Mouse (Mus musculus) hindbrain, embryonic 12.5 days (tissue): ENCODE measurements at regions not wholly inside any gene's neighbourhood (a gene's known extent, or its start where the extent isn't known, plus 50 kb on each side); places are given as distances from the start of the nearest gene placed in this dataset.
"Not testable (repeated sequence)": the region's sequence is repeated elsewhere in the genome, so short reads cannot be mapped to it uniquely, and the experiment has no call there.

Experiments
- ATAC-seq: fragments of 200-750 bp; cut with Nextera tagmentation; 2 replicates; pipeline ENCODE4 v1.8.0; 2017; ENCODE audit warnings: moderate TSS enrichment; ENCODE audit not compliant: low FRiP score
- H3K27ac ChIP-seq: fragments of 300-500 bp; sonication (generic); 2 replicates; pipeline ENCODE4 v1.5.1; 2016; ENCODE audit warnings: mild to moderate bottlenecking
- H3K27me3 ChIP-seq: fragments of 300-500 bp; sonication (generic); 2 replicates; pipeline ENCODE4 v1.6.1; 2016; ENCODE audit warnings: mild to moderate bottlenecking
- H3K36me3 ChIP-seq: fragments of 300-500 bp; sonication (generic); 2 replicates; pipeline ENCODE4 v1.6.1; 2016; ENCODE audit warnings: mild to moderate bottlenecking
- H3K4me1 ChIP-seq: fragments of 300-500 bp; sonication (generic); 2 replicates; pipeline ENCODE4 v1.6.1; 2016
- H3K4me2 ChIP-seq: fragments of 300-500 bp; sonication (generic); replicated peaks from 2 replicates; pipeline ENCODE4 v1.6.1; 2016; ENCODE audit warnings: mild to moderate bottlenecking
- H3K4me3 ChIP-seq: fragments of 300-500 bp; sonication (generic); 2 replicates; pipeline ENCODE4 v1.5.1; 2016; ENCODE audit warnings: mild to moderate bottlenecking
- H3K9ac ChIP-seq: fragments of 300-500 bp; sonication (generic); 2 replicates; pipeline ENCODE4 v1.6.1; 2016; ENCODE audit warnings: mild to moderate bottlenecking, moderate library complexity
- H3K9me3 ChIP-seq: fragments of 300-500 bp; sonication (generic); replicated peaks from 2 replicates; pipeline ENCODE4 v1.6.1; 2016; ENCODE audit warnings: mild to moderate bottlenecking
- WGBS: fragments of 180-500 bp; shearing (Covaris S2); methylation state at CpG from one replicate; pipeline ENCODE4 v1.1.7; 2016; 5-methylcytosine and 5-hydroxymethylcytosine counted together

GRCm38 (mm10) chr2:22026794-22027193 is 200.5 kb upstream of the Myo3a start:
- H3K4me1 ChIP-seq: peaks cover 6% of the 10 kb centered on the region; the same call in 1 of the 2 replicates
- WGBS: 86% methylated on average over 1 of the region's 1 CpGs
- H3K36me3 ChIP-seq: no peaks in the 10 kb centered on the region
- H3K27ac ChIP-seq: no peak overlapping the region
- no peak overlapping the region for H3K4me3 ChIP-seq
- no peak overlapping the region for H3K9ac ChIP-seq
- no peak for ATAC-seq
- no peaks in the 10 kb centered on the region for H3K27me3 ChIP-seq
- no peak overlapping the region for H3K4me2 ChIP-seq
- no peaks in the 10 kb centered on the region for H3K9me3 ChIP-seq

- H3K9me3 ChIP-seq: no peaks in the 10 kb centered on the region
- no peaks in the 10 kb centered on the region for H3K27me3 ChIP-seq
- H3K4me2 ChIP-seq: no peak overlapping the region
- H3K4me3 ChIP-seq: no peak overlapping the region
- no peaks in the 10 kb centered on the region for H3K36me3 ChIP-seq
- ATAC-seq: peak; percentile 51; the same call in 1 of the 2 replicates
- 64% methylated on average over 1 of the region's 1 CpGs for WGBS
- H3K4me1 ChIP-seq: peaks cover 6% of the 10 kb centered on the region; the same call in 1 of the 2 replicates
- peak overlapping the region; percentile 77 for H3K27ac ChIP-seq
- H3K9ac ChIP-seq: no peak overlapping the region
These were observed 198.7 kb upstream of the Myo3a start for GRCm38 (mm10) chr2:22028569-22028968.

GRCm38 (mm10) chr2:22029022-22029803 is 198.1 kb upstream of the Myo3a start:
- Histone ChIP-seq H3K36me3 (no peaks in the 10 kb centered on the region), H3K9ac (no peak overlapping the region), H3K4me2 (no peak overlapping the region), H3K4me3 (no peak overlapping the region), H3K27me3 (no peaks in the 10 kb centered on the region), H3K4me1 (peaks cover 6% of the 10 kb centered on the region; the same call in 1 of the 2 replicates), H3K9me3 (no peaks in the 10 kb centered on the region), H3K27ac (peak overlapping the region; percentile 77)
- ATAC-seq: peak; percentile 91
- 36% methylated on average over 8 of the region's 8 CpGs for WGBS

GRCm38 (mm10) chr2:22029804-22030194 is 197.5 kb upstream of the Myo3a start:
- H3K36me3 ChIP-seq: no peaks in the 10 kb centered on the region
- peak overlapping the region; percentile 77 for H3K27ac ChIP-seq
- no peaks in the 10 kb centered on the region for H3K9me3 ChIP-seq
- peaks cover 6% of the 10 kb centered on the region; the same call in 1 of the 2 replicates for H3K4me1 ChIP-seq
- ATAC-seq: peak; percentile 24; the same call in 1 of the 2 replicates
- no peak overlapping the region for H3K9ac ChIP-seq
- no peak overlapping the region for H3K4me3 ChIP-seq
- no peak overlapping the region for H3K4me2 ChIP-seq
- no peaks in the 10 kb centered on the region for H3K27me3 ChIP-seq
- 62% methylated on average over 5 of the region's 5 CpGs for WGBS

- Histone ChIP-seq H3K4me2 (no peak overlapping the region), H3K9ac (no peak overlapping the region), H3K36me3 (no peaks in the 10 kb centered on the region), H3K27ac (no peak overlapping the region), H3K9me3 (0 out of 2 replicates have a peak, but pooled peaks cover 3% of the 10 kb centered on the region), H3K4me3 (no peak overlapping the region), H3K27me3 (no peaks in the 10 kb centered on the region), H3K4me1 (no peaks in the 10 kb centered on the region)
- no peak for ATAC-seq
- 79% methylated on average over 2 of the region's 2 CpGs for WGBS
These were observed 190.5 kb upstream of the Myo3a start for GRCm38 (mm10) chr2:22036841-22037240.

GRCm38 (mm10) chr2:22038780-22039179 is 188.5 kb upstream of the Myo3a start:
- 39% methylated on average over 2 of the region's 2 CpGs for WGBS
- Histone ChIP-seq H3K4me2 (no peak overlapping the region), H3K27ac (no peak overlapping the region), H3K27me3 (no peaks in the 10 kb centered on the region), H3K9ac (no peak overlapping the region), H3K4me3 (no peak overlapping the region), H3K36me3 (no peaks in the 10 kb centered on the region), H3K9me3 (0 out of 2 replicates have a peak, but pooled peaks cover 3% of the 10 kb centered on the region), H3K4me1 (no peaks in the 10 kb centered on the region)
- no peak for ATAC-seq

- not testable (repeated sequence) for ATAC-seq, H3K27me3 ChIP-seq, H3K9me3 ChIP-seq, H3K4me3 ChIP-seq, H3K36me3 ChIP-seq, H3K4me1 ChIP-seq, H3K4me2 ChIP-seq, H3K9ac ChIP-seq, H3K27ac ChIP-seq
- WGBS: 91% methylated on average over 6 of the region's 6 CpGs
These were observed 183.4 kb upstream of the Myo3a start for GRCm38 (mm10) chr2:22043937-22044336.

- 50% methylated on average over 2 of the region's 2 CpGs for WGBS
- no peak overlapping the region for H3K27ac ChIP-seq
- no peaks in the 10 kb centered on the region for H3K27me3 ChIP-seq
- ATAC-seq: no peak
- 0 out of 2 replicates have a peak, but pooled peaks cover 3% of the 10 kb centered on the region for H3K9me3 ChIP-seq
- H3K9ac ChIP-seq: no peak overlapping the region
- H3K4me3 ChIP-seq: no peak overlapping the region
- no peaks in the 10 kb centered on the region for H3K36me3 ChIP-seq
- H3K4me1 ChIP-seq: no peaks in the 10 kb centered on the region
- H3K4me2 ChIP-seq: no peak overlapping the region
These were observed 182.4 kb upstream of the Myo3a start for GRCm38 (mm10) chr2:22044949-22045348.

- Histone ChIP-seq H3K4me2 (no peak overlapping the region), H3K9ac (no peak overlapping the region), H3K27ac (peak overlapping the region; percentile 48), H3K27me3 (no peaks in the 10 kb centered on the region), H3K36me3 (no peaks in the 10 kb centered on the region), H3K4me3 (no peak overlapping the region), H3K4me1 (no peaks in the 10 kb centered on the region), H3K9me3 (no peaks in the 10 kb centered on the region)
- 50% methylated on average over 3 of the region's 3 CpGs for WGBS
- ATAC-seq: peak; percentile 54; the same call in 1 of the 2 replicates
These were observed 179.8 kb upstream of the Myo3a start for GRCm38 (mm10) chr2:22047465-22047864.

GRCm38 (mm10) chr2:22066535-22066934 is 160.8 kb upstream of the Myo3a start:
- no peaks in the 10 kb centered on the region for H3K9me3 ChIP-seq
- 0 out of 2 replicates have a peak, but pooled peaks cover 2% of the 10 kb centered on the region for H3K4me1 ChIP-seq
- H3K27me3 ChIP-seq: no peaks in the 10 kb centered on the region
- H3K4me2 ChIP-seq: no peak overlapping the region
- ATAC-seq: peak; percentile 78
- no peaks in the 10 kb centered on the region for H3K36me3 ChIP-seq
- H3K4me3 ChIP-seq: no peak overlapping the region
- no peak overlapping the region for H3K9ac ChIP-seq
- 57% methylated on average over 5 of the region's 5 CpGs for WGBS
- H3K27ac ChIP-seq: peak overlapping the region; percentile 70

- H3K9ac ChIP-seq: no peak overlapping the region
- no peaks in the 10 kb centered on the region for H3K36me3 ChIP-seq
- H3K27ac ChIP-seq: no peak overlapping the region
- WGBS: 87% methylated on average over 2 of the region's 2 CpGs
- ATAC-seq: no peak
- H3K9me3 ChIP-seq: no peaks in the 10 kb centered on the region
- H3K27me3 ChIP-seq: no peaks in the 10 kb centered on the region
- H3K4me1 ChIP-seq: no peaks in the 10 kb centered on the region
- H3K4me2 ChIP-seq: no peak overlapping the region
- H3K4me3 ChIP-seq: no peak overlapping the region
These were observed 130.5 kb upstream of the Myo3a start for GRCm38 (mm10) chr2:22096848-22097247.

- no peak overlapping the region for H3K4me3 ChIP-seq
- ATAC-seq: no peak
- H3K9me3 ChIP-seq: no peaks in the 10 kb centered on the region
- H3K4me2 ChIP-seq: no peak overlapping the region
- H3K9ac ChIP-seq: no peak overlapping the region
- H3K4me1 ChIP-seq: no peaks in the 10 kb centered on the region
- H3K36me3 ChIP-seq: no peaks in the 10 kb centered on the region
- H3K27me3 ChIP-seq: no peaks in the 10 kb centered on the region
- WGBS: 33% methylated on average over 5 of the region's 5 CpGs
- no peak overlapping the region for H3K27ac ChIP-seq
These were observed 122.2 kb upstream of the Myo3a start for GRCm38 (mm10) chr2:22105150-22105549.

- Histone ChIP-seq H3K9ac (no peak overlapping the region), H3K4me2 (no peak overlapping the region), H3K4me1 (peaks cover 2% of the 10 kb centered on the region; the same call in 1 of the 2 replicates), H3K27me3 (no peaks in the 10 kb centered on the region), H3K27ac (no peak overlapping the region), H3K36me3 (no peaks in the 10 kb centered on the region), H3K4me3 (no peak overlapping the region), H3K9me3 (no peaks in the 10 kb centered on the region)
- 13% methylated on average over 2 of the region's 2 CpGs for WGBS
- ATAC-seq: peak; percentile 67
These were observed 77.6 kb upstream of the Myo3a start for GRCm38 (mm10) chr2:22149721-22150120.
